Mouse (Mus musculus) gastrocnemius, postnatal 10 days (tissue): ENCODE data around the gene Atg4d. TPM values are rescaled to one million over a fixed set of nuclear protein-coding genes. Genes with fewer than 3 reads are reported as not detected.
A peak's percentile ranks its signal among the peaks of the same experiment; 100 is the strongest.
"Not testable (repeated sequence)": the region's sequence is repeated elsewhere in the genome, so short reads cannot be mapped to it uniquely, and the experiment has no call there.

Source experiments
- DNase-seq: peaks from one replicate; pipeline ENCODE4 v3.0.0; 2021; ENCODE audit warnings: mixed read lengths
- total RNA-seq, 2 experiments: library from RNA; stranded (reverse); gene quantifications; 2 replicates each; pipeline ENCODE4 v1.2.3; 2021

Gene Atg4d
- total RNA-seq, 2 experiments from 2014 or later, result 28.4 to 31.9 TPM

DNA sequence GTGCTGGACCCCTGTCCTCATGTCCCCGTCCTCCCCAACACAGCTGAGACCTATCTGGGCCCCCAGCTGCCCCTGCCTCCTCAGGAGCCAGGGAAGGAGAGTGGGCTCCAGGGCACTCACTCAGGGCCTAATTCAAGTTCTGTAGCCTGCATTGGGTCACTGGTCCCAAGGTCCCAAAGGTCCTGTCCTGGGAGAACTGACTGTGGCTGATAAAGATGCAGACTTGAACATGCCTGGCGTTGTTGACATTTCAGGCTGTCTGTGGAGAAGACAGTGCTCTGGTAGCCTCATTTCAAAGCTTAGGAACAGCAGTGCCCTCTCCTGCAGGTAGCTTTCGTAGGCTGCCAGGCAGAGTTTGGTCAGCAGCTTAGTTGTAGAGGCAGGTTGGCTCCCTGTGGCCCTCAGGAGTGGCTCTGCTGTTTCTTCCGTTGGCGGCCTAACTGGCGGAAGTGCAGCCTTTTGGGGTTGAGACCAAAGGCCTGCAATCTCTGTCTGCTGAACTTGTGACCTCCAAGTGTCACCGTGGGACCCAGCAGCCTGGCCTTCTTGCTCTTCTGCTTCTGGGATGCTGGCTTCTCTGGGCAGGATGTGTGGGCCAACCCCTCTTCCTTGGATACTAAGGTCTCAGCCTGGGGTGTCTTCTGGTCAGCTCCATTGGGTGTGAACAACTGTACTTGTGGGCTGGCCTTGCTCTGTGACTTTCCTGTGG lies 8.6 kb downstream of the Atg4d start:
- DNase-seq, result no peak

- DNase-seq, result no peak
Measured at GRCm38 (mm10) chr9:21274336-21274735, 9.2 kb downstream of the Atg4d start.

- no peak for DNase-seq
Measured at GRCm38 (mm10) chr9:21275013-21275710, 10.1 kb downstream of the Atg4d start.

- no peak for DNase-seq
Measured at GRCm38 (mm10) chr9:21275727-21276126, 10.6 kb downstream of the Atg4d start.

DNA sequence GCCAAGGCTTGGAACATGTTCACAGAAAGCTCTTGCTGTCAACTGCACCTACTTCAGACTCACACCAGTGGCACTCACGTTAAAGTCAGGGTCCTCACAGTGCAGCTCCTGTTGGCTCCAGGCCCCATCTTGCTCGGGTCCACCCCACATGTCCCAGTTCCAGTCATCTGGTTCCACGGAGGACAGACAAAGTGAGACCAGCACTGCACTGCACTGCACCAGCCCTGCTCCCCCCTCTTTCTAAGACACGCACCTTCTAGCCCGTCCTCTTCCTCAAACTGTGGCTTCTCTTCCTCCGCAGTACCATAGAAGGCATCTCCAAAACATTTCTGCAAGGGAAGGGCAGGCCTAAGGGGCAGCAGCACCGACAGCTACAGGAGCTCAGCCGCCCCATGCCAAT lies 11.2 kb downstream of the Atg4d start:
- no peak for DNase-seq

GRCm38 (mm10) chr9:21277776-21278175 lies 12.7 kb downstream of the Atg4d start:
- DNase-seq, result no peak

DNA sequence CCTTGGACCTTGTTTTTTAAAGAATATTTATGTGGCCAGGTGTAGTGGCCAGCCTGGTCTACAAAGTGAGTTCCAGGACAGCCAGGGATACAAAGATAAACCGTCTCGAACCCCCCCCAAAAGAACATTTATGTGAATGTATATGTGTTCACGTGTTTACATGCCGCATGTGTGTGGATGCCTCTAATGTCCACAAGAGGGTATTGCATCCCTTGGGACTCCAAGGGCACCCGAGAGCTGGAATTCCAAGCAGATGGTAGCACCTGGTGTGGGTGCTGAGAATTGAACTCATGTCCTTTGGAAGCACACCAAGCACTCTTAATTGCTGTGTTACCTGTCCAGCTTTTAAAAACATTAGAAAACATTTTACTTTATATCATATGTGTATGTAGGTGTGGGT lies 18.5 kb downstream of the Atg4d start:
- no peak for DNase-seq

DNA sequence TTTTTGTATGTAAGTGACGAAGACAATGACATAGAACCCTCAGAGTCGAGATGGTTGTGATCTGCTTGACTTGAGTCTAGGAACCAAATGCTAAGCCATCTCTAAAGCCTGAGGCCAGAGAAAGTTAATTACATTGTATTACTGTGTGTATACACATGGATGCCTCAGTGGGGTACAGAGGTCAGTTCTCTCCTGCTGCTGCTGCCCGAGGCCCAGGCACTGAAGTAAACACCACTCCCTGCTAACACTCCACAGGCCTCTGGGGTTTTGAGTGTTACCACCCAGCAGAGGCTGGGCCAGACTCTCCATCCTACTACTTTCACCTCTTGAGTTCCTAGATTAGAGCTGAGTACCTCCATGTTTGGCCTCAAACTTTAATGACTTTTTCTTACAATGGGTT lies 18.9 kb downstream of the Atg4d start:
- DNase-seq, result no peak

DNA sequence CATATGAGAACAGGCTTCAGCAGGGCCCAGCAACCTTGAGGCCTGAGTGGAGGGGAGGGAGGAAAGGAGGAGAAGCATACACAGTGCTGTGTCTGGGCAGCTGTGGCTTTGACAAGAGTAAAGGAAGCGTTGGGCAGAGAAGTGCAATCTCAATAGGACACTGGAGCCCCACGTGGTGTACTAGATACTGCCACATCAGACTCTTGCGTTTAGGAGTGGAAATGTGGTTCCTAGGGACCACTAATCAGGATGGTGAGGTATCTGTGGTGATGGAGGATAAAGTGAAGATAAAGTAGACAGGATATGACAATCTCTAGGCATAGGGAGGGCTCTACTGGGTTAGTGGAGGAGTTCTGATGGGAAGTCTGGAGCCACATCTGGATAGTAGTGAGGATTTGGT lies 21.7 kb downstream of the Atg4d start:
- no peak for DNase-seq

DNA sequence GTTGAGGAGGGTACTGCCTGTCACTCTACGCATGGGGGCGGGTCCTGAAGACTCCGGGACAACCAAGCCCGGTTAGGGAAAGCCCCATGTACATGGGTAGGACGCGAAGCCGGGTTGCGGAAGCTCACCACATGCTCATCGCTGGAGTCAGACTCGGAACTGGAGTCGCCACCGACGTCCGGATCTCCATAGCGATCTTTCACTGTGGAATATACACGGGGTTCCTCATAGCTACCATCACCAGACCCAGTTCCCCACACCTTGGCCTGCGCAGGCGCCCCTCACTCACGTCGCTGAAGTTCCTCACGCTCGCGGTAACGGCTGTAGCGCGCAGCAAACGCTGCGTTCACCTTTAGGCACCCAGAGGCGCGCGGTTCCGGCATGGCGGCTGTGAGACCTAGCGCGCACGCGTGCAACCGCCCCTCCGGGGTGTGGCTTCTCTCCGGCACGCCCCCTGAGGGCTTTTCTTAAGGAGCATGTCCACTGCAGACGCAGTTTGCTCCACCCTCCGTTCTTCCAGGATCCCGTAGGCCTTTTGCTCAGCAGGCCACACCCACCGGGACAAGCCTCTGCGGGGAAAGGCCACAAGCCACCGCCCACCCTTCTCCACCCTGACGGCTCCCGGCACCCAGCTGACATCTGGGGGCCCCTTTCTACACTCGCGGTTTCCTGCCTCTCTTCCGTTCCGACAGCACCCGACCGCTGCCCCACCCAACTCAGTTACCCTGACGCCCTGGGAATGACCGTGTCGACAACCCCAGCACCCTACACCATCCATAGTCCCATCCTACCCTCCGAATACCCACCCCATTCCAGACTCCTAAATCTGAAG lies 22.7 kb downstream of the Atg4d start, which contains the start of gene Kri1:
Gene Kri1, minus strand, starts transcription at position 399 of the 832 bp plus-strand sequence.
- DNase-seq, result peak; percentile 97

- no peak for DNase-seq
Measured at GRCm38 (mm10) chr9:21288404-21289336, 23.6 kb downstream of the Atg4d start.

DNA sequence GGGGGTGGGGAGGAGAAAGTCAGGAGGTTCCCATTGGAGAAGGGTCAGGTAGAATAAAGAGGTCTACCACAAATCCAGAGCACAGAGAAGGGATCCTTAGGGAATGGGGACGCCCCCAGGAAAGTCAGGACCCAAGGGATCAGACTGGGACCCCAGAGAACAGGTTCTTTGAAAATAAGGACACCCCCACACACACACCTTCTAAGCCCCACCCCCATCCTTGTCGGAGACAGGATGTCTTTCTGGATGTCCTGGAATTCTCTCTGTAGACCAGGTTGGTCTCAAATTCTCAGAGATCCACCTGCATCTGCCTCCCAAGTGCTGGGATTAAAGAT lies 24.2 kb downstream of the Atg4d start:
- DNase-seq, result no peak

DNA sequence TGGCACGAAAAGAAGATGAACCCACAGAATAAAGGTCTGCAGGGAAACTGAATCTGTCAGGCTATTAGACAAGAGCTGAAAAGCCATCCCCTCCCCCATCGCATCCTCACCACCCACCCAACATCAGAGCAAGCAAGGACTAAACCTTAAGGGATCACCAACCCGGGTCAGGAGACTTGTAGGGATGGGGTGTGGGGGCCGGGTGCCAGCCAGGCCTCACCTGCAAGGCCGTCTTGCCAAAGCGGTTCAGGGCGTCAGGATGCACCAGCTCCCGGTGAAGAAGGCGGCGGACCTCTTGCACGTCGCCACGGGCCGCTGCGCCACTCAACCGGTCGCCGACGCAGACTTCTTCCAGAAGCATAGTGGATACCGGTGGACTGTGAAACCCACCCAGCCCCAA lies 25.5 kb downstream of the Atg4d start:
- peak; percentile 50 for DNase-seq

DNA sequence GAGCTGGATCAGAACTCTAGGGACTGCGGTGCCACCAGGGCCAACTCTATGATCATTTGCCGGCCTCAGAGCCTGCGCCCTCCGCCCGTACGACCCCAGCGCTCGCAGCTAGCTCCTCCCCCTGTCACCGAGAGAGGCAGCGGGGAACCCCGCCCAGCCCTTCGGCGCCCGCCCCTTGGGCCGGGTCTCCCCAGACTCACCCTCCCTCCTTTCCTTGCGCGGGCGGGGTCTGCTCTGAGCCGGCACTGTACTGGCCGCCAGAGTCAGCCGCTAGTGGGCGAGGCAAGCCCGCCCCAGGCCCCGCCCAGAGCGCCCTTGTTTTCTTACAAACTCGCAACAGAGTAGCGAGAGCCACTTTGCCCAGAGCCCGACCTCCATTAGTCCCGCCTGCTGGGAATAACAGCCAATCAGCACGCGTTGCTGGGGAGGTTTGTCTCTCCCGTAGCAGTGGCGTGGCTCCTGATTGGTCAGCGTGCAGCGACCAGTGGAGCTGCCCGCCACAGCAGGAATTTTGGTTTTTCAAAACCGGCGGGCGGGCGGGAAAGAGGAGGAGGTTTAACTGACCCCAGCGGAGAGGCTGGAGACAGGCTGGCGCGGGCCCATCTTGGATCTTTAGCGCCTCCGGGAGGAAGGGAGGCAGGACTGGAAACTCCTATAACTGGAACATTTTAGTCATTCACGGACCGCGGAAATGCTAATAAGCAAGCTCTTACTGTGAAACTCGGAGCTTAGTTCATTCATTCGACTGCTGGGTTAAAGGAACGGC lies 26.1 kb downstream of the Atg4d start, which contains the start of gene Cdkn2d:
Gene Cdkn2d, minus strand, starts transcription at position 386 of the 766 bp plus-strand sequence.
- peak; percentile 98 for DNase-seq

- not testable (repeated sequence) for DNase-seq
Measured at GRCm38 (mm10) chr9:21291868-21292267, 26.8 kb downstream of the Atg4d start.

DNA sequence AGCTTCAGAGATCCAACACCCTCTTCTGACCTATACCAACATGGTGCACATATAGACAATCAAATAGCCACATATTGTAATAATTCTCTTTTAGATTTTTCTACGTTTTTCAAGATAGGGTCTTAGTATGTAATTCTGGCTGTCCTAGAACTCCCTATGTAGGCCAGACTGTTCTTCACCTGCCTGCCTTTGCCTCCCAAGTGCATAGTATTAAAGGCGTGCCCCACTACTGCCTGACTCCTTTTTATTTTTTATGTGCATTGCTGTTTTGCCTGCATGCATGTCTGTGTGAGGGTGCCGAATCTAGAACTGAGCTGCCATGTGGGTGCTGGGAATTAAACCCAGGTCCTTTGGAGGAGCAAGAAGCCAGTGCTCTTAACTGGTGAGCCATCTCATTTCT lies 27.2 kb downstream of the Atg4d start:
- no peak for DNase-seq

DNA sequence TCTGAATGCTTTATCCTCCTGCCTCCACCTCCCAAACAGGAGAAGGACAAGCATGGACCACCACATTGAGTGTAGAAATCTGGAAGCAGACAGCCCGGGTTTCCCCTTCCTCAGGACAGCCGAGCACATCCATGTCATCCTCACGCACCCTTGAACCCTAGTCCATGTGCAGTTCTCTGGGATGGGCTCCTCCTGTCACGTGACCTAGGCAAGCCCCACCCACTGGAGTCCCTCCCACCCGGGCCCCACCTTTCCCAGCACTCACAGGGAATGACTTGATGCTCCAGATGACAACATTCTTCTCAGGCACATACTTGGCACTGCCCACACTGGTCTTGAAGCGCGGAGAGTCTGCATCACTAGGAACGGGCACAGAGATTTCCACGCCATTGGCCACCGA lies 33.9 kb downstream of the Atg4d start:
- DNase-seq, result no peak

- DNase-seq, result no peak
Measured at GRCm38 (mm10) chr9:21305065-21305464, 40.0 kb downstream of the Atg4d start.

DNA sequence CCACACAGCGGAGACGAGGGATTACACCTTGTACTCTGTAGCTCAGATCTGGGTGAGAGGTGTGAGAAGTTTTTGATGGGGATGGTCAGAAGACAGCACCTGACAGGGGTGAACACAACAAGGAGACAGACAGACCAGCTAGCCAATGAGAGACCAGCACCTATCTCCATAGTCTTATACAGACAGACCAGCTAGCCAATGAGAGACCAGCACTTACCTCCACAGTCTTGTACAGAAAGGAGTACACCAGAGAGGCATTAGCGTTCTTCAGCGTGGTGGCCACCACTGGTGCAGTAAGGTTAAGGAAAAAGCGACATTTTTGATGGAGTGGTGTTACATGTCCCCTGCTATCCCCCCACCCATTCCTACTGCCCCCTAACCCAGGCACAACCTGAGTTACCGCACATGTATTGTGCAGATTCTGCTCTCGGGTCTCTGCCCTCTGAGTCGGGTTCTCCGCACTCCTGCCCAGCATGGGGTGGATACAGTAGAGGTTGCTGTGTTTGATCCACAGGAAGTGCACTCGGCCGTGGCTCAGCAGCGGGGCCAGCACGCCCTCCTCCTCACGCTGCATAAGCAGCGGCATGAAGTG lies 44.2 kb downstream of the Atg4d start:
- no peak for DNase-seq

DNA sequence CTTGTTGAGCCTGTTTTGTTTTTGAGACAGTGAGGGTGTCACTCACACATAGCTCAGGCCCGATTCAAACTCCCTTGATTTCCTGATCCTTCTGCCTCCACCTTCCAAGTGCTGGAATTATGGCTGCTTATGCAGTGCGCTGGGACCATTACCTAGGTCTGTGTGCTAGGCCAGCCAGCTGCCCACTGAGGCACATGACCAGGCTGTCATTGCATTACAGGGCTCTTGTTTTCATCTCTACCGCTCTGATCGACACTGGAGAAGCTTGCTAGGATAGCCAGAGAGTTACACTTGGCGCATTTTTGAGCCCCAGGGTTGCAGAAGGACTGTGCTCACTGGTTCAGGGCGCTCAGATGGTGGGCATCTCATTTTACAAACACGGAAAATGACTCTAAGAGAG lies 46.6 kb downstream of the Atg4d start:
- DNase-seq, result no peak

GRCm38 (mm10) chr9:21312134-21312533 lies 47.0 kb downstream of the Atg4d start, which contains the start of gene Ap1m2:
Gene Ap1m2 (minus strand): TSS chr9:21312337.
- no peak for DNase-seq
